Mouse (Mus musculus) thymus, adult 18-20 months (tissue): ENCODE results near the gene Pde6d.
A peak's percentile ranks its signal among the peaks of the same experiment; 100 is the strongest.
"Not testable (repeated sequence)": the region's sequence is repeated elsewhere in the genome, so short reads cannot be mapped to it uniquely, and the experiment has no call there.

Experiments
- DNase-seq, 2 experiments: peaks; one replicate each; pipeline ENCODE4 v3.0.0; 2022; ENCODE audit warnings: mixed read lengths in 2 of 2

Pde6d gene

DNA sequence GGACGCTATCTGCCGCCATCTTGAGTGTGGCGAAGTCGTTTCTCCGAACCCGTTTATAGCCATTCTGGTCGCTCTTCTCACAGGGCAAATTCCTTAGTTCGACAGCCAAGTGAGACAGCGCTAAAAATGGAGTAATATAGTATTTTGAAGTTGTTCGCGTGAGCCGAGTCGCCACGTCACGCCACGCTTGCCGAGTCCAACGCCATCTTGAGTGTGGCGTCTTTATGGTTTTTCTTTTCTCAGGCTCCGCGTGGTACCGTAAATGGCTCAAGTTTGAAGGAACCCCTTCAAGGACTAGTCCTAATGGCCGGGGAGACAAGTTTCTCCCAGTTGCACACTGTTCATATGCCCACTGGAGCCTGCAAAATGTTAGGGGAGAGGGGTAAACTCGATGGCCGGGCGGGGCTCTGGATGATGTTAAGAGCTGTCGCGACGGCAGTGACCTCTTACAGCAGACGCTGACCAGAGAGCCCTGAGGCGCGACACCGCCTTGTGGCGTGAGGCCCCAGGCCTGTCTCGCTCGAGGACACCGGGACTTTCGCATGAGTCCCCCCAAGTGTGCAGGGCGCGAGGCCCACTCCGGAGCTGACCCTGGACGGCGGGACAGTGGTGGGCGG is 56.8 kb downstream of the Pde6d start:
- no peak for DNase-seq

DNA sequence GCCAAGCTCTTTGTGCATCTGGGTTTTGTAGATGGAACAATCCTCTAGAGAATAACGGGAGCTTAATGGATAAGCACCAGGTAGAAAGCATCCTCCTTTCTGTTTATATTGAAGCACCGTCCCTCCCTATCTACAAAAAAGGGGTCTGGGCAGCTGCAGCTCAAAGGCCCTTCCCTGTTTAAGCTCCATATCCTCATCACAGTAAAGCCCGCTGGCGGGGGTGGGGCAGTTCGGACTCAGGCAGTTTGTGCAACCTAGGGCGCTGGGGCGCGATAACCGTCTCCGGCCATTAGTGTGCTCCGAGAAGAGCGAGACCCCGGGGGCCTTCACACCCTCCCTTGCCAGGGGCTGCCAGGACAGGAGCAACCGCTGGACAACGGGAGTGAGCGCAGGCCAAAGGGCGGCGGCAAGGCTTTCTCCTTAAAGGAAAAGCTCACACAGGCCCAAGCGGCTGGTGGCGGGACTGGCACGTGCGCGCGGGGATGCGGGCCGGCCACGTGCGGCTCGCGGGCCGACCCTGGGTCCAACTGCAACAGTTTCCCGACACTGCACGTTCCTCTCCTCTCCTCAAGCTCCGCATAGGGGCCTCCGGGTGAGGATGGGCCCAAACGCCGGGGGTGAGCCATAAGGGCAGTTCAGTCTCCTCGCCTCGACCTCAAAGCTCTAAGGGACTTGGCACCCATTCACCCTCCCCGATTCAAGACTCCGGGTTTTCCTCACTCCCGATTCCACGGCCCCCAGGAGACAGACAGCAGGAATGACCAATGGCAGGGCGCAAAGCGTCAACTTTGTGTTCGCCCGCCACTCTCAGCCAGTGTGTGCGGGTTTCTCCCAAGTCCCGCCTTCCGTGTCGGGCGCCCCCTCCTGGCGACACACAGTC is 57.6 kb downstream of the Pde6d start:
- DNase-seq, result peak; percentile 97 to 100

DNA sequence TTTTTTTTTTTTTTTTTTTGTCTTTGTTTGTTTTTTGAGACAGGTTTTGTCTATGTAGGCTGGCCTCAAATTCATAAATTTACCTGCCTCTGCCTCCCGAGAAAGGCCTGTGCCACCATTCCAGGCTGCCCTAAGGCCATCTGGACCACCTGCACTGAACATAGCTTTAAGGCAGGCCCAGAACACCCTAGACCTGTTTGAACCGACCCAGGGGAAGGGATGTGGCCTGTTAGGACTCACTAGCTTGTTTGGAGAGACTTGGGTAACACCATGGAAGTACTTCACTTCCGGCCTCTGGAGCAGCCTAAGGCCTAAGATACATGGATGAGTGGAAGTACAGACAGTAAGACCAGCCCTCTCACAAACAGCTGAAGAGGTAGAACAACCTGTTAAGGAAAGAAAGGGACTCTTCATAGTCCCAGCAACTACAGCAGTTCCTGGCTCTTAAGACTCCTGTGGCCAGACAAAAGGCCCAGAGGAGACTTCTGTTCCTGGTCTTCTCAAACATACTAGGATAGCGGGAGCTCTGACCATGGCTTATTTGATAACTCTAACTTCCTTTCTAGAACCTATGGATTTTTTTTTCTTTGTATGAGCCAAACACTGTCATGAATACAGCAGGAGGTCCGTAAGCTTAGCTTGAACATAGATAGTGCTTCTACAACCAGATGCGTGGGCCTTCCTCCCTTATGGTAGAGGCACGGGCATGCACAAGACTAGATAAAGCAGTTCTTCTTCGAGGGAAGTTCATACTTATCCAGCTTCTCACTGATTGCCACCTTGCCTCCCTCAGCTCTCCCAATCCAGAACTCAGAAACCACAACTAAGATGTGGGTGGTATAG is 58.4 kb downstream of the Pde6d start:
- DNase-seq, result peak in 1 of 2 experiments; percentile 19

DNA sequence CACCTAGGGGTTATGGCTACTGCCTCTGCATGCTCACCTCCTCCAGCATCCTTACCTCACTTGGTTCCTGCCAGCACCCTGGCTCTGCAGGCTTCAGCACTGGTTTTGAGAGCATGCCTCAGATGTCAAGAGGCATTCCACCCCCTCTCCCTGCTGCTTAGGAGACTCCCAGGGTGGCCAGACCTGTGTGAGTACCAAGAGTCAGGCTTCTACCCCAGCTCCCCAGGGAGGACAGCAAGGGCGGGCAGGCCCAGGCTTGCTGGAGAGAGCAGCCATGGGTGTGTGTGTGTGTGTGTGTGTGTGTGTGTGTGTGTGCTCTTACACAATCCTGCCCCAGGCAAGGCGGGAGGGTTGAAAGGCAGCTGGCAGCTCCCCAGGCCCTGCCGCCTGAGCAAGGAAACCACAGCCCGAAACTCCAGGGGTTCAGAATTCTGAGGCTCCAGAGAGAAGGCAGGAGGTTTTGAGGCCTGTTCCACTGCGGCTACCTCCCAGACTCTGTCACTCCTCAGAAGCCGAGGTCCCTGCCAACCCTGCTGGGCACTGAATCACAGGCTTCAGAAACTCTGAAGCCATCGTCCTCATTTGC is 60.0 kb downstream of the Pde6d start:
- DNase-seq, result peak in 1 of 2 experiments; percentile 37

DNA sequence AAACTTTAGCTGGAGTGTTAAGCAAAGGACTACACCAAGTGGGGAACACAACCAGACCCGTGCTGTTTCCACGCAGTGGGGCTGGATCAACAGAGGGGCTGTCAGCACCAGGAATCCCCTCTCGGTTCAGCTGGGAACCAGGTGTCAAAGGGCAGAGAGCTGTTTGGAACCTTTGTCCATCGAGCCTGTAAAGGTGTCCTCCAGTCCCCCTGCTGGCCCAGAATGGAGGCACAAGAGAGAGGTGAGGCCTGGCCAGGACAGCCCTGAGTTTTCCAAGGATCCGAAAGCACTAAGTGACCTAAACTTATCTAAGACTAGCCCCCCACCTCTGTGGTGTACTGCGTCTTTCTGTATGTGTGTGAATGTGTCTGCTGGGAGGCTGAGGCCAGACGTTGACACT is 62.1 kb downstream of the Pde6d start:
- peak in 1 of 2 experiments; percentile 19 for DNase-seq

DNA sequence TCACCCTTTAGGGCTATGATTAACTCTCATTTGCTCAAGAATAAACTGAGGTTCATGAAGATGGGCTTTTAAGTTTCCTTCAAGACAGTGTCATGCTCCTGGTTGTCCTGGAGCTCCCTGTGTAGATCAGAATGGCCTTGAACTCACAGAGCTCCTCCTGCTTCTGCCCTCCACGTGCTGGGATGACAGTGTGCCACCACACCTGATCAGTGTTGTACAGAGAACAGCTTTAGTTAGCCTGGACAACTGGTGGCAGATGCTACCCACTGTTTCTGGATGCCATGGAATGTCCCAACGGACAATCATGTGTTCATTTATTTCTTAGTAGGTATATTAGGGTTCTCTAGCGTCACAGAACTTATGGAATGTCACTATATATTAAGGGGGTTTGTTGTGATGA is 65.4 kb downstream of the Pde6d start:
- no peak for DNase-seq

DNA sequence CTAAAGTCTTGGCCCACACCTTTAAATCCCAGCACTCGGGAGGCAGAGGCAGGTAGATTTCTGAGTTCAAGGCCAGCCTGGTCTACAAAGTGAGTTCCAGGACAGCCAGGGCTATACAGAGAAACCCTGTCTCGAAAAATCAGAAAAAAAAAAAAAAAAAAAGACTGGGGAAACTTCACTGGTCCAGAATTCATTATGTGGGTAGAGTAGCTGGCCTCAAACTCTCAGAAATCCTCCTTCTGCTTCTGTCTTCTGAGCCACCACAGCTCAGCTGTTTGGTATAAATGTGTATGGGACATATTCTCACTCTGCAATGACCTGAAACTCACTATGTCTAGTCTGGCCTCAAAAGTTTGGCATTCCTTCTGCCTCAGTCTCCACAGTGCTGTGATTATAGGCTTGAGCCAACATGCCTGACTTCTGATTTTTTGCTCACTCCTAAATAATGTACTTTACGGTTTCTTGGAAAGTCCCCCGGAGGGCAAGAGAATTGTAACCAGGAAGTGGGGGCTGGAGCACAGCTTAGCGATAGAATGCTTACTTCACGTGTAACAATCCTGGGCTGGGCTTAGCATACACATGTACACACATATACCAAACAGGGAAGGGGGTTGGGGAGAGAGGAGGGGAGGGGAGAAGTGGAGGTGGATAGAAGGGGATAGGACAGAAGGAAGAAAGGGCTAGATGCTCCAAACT is 66.6 kb downstream of the Pde6d start:
- no peak for DNase-seq

DNA sequence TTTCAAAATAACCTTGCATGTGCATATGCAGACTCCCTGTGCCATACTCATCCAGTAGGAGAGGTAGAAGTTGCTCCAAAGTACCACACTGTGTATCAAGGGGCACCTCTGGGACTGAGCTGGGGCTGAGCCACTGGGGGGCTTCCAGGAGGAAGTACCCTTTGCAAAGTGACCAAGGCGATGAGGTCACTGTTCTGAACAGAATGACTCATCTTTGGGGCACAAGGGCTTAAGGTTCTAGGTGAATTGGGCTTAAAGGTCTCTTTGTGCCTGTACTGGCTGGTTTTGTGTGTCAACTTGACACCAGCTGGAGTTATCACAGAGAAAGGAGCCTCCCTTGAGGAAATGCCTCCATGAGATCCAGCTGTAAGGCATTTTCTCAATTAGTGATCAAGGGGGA is 69.4 kb downstream of the Pde6d start:
- not testable (repeated sequence) for DNase-seq

DNA sequence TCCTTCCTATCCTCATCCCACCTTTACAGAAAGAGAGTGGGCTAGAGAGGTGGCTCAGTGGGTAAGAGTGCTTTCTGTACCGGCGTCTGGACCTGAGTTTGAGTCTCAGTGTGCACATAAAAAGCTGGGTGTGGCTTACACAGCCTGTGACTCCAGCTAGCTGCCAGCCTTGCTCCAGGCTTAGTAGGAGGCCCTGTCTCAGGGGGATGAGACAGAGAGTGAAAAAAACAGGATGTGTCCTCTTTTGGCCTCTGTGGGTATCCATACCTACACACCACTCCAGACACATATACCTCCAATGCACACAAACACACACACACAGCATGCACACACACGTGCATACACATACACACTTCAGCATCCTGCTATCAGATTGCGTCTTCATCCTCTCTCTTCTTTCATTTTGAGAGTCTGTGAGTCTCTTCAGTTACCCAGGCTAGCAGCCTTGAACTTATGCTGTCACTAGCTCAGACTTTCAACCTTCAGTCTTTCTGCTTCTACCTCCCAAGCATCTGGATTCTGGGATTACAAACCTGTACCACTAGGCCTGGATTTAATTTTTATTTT is 70.2 kb downstream of the Pde6d start:
- DNase-seq, result no peak

DNA sequence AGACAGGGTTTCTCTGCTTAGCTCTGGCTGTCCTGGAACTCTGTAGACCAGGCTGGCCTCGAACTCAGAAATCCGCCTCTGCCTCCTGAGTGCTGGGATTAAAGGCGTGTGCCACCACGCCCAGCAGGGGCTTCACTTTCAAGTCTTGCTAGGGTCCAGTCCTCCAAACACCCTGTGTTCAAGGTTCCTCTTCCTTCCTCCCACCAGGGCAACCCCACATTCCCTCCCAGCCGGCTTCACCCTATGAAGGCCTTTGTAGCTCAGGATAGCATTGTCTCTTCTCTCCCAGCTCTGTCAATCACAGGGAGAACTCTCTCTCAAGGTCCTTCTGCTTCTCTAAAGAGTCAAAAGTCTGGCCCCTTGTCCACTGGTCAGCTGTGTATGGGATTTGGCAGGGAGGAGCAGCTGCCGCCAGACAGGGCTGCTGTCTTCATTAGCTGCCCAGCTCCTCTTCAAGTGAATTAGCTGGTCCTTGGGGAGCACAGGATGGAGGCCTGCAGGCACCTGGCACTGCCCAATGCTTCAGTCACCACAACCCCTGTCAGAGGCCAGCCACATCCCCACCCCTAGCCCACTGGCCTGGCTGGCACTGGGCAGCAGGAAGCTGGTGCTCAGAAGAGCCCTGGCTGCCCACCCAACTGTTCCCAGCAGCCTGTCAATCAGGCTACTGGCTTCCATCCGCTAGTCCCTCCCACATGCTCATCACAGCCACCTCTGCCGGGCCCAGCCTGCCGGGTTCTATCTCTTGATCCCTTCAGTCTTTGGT is 71.6 kb downstream of the Pde6d start:
- no peak for DNase-seq

DNA sequence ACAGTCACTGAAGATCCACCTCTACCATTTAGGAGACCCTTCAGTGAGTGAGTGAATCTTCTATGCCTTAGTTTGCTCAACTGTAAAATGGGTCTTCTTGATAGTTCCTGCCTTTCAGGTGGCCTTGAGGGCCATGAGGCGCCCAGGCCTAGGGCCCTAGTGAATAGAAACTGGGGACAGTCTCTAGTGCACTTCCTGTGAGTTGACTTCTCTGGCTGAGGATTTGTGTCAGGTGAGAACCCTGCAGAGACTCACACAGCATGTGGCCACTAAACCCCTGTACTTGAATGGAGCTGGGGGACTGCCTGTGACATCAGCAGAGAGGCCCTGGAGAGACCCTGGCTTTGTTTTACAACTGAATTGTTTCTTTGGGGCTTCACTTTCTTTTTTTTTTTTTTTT is 72.2 kb downstream of the Pde6d start:
- DNase-seq, result no peak

DNA sequence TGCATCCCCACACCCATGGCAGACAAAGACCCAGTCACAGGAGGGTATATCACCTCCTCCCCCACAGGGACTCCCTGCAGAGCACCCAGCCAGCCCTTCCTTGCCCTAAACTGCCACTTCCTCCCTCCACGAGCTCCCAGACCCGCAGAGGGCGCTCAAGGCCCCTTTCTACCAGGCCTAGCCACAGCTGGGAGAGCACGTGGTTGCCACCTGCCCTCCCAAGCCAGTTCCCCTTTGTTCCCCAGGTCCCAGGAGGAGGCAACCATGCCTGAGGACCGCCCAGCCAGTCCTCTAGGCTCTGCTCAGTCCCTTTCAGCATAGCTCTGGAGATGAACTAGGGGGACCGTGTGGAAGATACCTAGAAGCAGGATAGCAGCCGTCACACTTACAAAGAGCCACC is 73.0 kb downstream of the Pde6d start:
- peak; percentile 95 to 97 for DNase-seq

DNA sequence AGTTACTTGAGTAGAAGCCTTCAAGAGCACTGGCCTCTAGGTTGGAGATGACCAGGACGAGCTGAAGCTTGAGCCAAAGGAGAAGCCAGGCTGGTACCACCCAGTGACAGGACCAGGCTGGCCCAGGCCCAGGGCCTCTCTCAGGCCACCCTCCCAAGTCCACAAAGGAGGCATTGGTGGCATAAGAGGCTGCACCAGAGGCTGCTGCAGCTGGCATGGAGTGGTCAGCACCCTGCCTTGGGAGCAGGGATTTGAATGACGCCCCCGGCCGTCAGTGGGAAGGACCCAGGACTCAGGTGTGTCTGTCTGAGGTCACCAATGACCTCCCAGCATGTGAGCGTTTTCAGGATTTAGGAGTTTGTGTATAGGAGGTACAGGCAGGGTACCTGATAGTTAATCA is 74.6 kb downstream of the Pde6d start:
- DNase-seq, result no peak

DNA sequence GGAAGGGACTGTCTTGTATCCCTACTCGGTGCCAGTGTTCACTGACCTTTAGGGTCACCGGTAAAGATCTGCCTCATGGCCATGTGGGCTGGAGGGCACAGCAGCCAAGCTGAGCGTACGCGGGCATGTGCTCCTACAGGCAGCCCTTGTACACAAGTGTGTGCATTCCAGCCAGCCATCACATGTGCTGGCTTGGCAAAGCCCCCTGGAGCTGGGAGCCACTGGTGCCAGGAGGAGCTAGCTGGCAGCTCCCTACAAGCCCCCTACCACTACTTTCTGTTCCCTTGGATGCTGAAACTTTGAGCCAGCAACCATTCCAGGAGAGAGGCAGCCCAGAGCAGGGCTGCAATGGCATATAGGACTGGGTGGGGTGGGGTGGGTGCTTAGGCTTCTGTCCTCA is 76.0 kb downstream of the Pde6d start:
- no peak for DNase-seq

DNA sequence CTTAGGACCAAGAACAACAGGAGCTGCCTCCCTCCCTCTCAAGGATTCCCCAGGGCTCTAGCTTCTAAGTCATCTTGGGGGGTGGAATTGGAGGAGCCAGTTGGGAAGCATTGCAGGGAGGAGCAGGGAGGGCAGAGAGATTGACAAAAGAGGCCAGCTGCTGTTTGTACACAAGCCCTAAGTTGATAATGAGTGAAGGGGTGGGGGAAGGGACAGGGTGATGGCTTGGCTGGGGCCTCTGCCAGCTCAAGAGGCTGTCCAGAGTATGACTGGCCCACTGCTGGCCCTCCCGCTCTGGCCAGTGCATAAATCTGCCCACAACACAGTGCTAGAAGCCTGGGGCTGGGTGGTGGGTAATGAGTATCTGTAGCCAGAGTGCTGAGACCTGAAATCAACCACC is 77.0 kb downstream of the Pde6d start:
- no peak for DNase-seq

DNA sequence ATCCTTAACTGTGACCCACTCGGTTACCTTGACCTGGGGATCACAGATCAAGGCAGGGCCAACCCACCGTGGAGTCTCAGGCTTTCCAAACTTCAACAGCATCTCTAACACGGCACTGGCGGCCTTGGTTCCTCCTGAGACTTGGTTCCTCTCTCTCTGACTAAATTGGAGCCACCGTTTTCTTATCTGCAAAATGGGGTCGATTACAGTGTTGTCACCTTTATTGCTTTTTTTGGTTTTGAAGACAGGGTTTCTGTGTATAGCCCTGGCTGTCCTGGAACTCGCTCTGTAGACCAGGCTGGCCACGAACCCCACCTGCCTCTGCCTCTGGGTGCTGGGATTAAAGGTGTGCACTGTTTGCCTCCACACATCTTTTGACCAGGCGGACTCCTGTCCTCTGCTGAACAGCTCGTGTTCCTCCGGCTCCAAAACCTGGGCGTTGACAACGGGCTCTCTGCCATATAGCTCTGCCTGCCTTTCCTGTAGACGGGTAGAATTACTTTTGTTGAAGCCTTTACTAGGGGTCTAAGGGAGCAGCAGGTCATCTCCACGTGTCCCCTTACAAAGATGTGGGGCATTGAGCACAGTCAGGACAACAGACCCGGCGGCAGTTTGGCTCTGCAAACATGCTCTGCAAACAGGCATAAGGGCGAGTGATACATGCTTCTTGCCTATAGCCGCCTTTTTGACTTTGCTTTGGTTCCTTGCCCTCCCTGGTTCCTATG is 77.6 kb downstream of the Pde6d start:
- DNase-seq, result no peak

DNA sequence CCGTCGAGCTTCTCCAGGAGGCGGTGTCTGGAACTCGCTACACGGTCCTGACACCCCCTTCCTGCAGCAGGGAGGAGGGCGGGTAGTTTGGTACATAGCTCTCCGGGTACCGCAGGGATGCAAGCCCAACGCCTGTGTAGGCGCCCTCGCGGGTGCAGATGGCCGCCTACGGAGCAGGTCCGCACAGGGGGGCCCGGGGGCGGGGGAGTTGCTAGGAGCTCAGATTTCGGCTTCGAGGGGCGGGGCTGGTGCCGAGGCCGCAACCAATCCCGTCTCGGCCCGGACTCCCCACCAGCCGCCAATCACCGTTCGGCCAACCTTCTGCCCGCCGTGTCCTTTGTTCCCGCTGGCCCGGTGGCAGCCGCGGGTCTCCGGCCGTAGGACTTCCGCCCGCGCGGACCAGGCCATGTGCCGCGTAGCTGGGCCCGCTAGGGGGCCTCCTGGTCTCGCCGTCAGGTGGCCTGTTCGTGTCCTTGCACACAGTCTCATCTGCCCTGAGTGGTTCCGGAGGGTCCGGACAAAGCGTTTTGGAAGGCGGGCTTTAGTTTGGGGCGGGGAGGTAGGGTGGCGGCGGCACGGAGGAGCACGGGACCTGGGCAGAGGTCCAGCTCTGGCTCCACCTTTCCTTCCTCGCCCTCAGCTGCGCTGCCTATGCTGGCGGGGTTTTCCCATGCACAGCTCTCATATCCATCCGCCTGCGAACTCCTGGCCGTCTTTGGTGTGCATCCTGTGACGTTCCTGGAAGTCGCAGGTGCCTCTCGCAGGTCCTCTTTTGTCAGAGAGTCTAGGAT is 78.3 kb downstream of the Pde6d start:
- DNase-seq, result peak; percentile 80 to 84

DNA sequence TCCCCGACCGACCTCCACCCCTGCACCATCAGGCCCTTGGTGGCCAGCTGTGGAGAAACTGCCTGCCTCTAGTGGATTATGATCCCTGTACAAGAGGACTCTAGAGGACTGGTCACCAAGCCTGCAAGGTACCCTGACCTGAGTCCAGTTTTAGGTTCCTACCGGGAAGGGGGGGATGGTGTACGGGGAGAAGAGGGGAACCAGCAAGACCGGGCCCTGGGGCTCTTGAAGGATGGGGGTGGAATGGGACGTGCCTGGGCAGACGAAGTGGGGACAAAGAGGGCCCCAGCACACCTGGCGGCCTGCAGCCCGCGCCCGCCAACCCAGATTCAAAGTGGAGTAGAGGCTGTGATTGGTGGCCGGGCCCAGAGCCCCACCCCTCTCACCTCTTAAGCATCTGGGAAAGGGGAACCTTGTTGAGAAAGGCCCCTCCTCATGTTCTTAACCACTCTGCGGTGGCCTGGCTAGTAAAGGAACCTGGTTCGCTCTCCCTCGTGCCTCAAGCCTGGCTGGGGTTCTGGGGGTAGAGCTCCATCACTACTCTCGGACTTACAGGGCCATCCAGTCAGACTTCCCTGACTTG is 79.2 kb downstream of the Pde6d start:
- DNase-seq, result peak; percentile 57 to 75
